Mouse (Mus musculus): ENCODE data around the gene Azin2.

Azin2 gene

DNA sequence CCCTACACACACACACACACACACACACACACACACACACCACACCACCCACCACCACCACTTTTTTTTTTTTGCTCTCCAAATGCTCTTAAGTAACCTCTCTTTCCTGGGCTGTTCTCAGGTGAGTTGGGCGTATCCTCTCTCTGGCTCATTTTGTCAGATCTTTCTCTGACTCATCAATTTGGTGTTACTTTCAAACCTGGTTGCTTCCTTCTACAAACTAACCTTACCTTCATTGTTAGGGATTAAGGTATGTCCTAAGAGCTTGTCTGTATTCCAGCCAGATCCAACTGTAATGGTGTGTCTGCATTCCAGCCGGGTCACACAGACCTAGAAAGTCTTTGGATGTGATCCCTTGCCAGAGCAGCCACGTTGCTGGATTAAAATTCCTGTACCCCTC, 15.0 kb upstream of the Azin2 start:
- DNase-seq (ENCODE audit: low spot score in 2 of 2) = no peak

DNA sequence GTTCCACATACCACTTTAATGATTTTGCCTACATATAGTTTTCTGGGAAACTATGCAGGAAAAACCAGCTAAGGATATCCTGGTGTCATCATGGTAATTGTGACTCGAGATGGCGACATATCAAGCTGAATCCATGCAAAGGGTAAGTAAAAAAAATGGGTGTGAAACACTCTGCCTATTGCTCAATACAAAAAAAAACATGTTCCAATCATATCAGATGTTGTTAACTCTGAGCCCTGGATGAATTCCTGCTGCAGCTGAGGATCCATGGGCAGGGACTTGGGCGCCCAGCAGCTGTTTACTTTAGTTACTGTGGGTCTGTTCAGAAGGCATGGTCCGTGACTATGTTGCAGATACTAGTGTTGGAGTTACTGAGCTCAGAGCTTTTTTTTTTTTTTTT, 14.3 kb upstream of the Azin2 start:
- DNase-seq (ENCODE audit: low spot score in 2 of 2) = no peak

DNA sequence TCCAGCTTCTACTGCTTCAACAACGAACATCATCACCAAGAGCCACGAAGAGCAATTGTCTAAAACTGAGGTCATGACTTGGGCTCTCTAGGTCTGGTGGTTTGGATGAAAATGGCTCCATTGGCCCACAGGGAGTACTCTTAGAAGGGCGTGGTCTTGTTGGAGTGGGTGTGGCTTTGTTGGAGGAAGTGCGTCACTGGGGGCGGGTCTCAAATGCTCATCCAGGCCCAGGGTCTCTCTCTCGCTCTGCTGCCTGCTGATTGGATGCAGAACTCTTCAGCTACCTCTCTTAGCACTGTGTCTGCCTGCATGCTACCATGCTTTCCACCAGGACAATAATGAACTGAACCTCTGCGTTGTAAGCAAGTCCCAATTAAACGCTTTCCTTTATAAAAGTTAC, 12.4 kb upstream of the Azin2 start:
- DNase-seq (ENCODE audit: low spot score in 2 of 2) = no peak

- peak; percentile 61 to 63 for DNase-seq (ENCODE audit: low spot score in 2 of 2)
These were observed 8.9 kb upstream of the Azin2 start for GRCm38 (mm10) chr4:128971065-128971694.

GRCm38 (mm10) chr4:128970417-128970807, 8.2 kb upstream of the Azin2 start:
- no peak for DNase-seq (ENCODE audit: low spot score in 2 of 2)

DNA sequence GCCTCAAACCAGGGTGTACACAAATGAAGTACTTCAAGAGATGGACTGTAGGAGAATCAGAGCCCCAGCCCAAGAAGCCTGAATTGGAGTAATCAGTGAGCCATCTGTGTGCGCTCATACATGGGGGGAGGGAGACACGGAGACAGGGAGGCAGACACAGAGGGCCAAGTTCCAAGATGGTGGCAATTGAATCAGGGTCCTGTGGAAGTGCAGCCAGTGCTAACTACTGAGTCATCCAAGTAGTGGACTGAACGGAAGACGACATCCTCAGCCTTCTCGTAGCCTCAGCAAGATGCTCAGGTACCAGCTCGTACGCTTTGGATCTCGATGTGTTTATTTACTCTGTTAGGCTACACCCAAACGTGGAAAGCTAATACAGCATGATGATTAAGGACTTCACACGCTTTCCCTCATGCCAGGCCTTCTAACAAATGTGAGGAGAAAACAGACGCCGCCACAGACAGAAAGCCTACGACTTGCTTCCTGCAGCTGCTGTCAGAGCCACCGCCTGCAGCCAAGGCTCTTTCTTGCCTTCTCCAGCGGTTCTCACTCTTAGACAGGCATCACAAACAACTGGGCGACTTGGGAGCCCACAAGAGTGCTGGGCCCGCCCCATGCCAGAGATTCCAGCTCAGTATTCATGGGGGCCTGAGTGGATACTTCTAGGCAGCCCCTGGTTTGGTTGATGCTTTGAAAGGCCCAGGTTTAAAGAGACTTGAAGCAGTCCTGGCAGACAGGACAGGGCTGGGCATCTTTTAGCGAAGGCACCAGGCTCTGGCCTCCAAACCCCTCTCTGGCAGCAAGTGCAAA, 7.6 kb upstream of the Azin2 start:
- DNase-seq (ENCODE audit: low spot score in 2 of 2) = no peak

GRCm38 (mm10) chr4:128969081-128969480, 6.8 kb upstream of the Azin2 start:
- DNase-seq (ENCODE audit: low spot score in 2 of 2) = no peak

GRCm38 (mm10) chr4:128966751-128967150, 4.5 kb upstream of the Azin2 start:
- no peak for DNase-seq (ENCODE audit: low spot score in 2 of 2)

DNA sequence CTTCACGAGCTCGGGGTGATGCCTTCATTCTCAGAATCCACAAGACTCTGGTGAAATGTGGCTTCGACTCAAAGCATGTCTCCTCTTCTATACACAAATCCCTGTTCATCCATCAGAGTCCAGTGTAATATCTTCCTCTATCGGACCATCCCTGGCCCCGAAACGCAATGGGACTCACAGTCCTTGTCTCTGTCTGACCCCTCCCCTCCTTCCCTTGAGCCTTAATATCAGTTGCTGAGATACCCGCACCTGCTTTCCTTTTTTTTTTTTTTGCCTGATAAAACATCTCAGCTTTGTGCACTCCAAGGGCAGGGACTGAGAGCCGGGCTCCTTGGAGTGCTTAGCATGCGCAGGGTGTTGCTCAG, 666 bp upstream of the Azin2 start:
- DNase-seq (ENCODE audit: low spot score in 2 of 2) = no peak

GRCm38 (mm10) chr4:128961301-128962028, 777 bp downstream of the Azin2 start:
- DNase-seq (ENCODE audit: low spot score in 2 of 2) = no peak

- no peak for DNase-seq (ENCODE audit: low spot score in 2 of 2)
These were observed 2.6 kb downstream of the Azin2 start for GRCm38 (mm10) chr4:128959676-128960075.

DNA sequence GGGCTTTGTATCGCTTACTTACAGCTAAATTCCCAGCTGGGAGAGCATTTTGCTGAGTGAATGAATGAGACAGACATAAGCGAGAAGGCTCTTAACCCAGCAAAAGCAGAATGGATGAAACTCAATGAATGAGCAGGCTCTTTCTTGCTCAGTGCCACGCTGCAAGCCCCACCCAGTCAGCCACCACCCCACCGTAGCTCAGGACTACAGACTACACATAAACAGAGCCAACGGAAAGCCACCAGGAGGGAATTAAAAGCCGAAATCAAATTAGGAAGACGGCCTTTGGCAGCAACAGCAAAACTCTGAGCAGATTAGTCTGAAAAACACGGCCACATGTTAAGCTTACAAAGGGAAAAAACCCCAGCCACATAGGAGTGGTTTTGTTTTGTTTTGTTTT, 3.4 kb downstream of the Azin2 start:
- no peak for DNase-seq (ENCODE audit: low spot score in 2 of 2)

DNA sequence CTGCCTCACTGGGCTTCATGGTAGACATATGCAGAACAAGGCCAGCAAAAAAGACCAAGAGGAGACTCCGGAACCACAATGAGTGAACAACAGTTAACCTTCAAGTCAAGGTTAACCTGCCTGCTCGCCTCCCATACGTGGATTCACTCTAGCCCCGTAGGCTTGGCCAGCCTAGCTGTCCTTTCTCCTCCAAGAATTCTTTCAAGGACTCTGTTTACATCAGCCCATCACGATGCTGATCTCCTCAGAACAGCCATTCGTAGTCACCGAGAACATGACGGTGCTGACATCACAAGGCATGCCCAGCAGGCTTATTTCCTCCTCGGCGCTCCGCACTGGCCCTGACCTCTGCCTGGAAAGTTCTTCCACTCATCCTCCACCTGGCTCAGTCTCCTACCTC, 4.1 kb downstream of the Azin2 start:
- no peak for DNase-seq (ENCODE audit: low spot score in 2 of 2)

DNA sequence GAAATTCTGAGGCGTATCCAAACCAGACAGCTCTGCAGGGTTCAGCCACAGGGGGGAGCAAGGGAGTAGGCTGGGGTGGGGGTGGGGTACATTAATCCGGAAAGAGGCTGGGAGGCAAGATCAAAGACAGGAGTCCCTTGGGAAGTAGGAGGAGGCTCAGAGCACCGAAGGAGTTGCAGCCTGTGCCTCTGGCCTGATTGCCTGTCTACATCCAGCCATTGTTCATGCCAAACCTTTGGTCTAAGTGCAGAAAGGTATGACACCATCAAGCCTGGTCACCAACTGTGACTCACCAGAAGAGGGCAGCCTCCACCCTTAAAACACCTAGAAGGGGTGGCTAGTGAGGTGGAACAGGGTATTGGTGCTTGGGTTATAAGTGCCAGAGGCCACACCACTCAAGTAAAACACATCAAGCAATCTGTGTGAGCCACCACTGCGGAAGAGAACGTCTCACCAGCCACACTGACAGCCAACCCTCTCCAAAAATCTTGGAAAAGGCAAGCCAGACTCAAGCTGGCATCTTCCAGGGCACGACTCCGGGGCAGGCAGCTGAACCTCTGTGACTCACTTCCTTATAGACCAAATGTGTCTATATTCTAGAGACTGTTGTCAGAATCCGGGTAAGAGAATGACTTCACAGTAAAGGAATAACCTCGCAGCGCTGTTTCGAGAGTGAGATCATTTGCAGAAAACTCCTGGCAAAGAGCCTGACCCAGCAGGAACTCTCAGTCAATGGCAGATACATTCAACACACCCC, 4.9 kb downstream of the Azin2 start:
- no peak for DNase-seq (ENCODE audit: low spot score in 2 of 2)

DNA sequence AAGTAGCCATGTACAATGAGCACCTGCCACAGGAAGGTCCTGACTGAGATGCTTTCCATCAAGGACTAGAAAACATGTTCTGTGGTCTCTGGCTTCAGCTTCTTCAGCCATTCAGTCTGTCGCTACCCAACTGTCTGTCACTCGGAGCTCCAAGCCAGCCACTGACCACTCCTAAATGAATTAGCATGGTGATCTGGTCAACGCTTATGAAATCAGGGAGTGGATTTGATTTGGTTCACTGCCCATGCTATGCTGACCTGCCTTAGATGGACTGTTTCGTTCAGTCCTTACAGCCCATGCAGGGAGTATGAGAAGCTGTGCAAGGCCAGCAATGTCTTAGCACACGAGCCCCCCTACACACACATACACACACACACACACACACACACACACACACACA, 8.4 kb downstream of the Azin2 start:
- no peak for DNase-seq (ENCODE audit: low spot score in 2 of 2)

DNA sequence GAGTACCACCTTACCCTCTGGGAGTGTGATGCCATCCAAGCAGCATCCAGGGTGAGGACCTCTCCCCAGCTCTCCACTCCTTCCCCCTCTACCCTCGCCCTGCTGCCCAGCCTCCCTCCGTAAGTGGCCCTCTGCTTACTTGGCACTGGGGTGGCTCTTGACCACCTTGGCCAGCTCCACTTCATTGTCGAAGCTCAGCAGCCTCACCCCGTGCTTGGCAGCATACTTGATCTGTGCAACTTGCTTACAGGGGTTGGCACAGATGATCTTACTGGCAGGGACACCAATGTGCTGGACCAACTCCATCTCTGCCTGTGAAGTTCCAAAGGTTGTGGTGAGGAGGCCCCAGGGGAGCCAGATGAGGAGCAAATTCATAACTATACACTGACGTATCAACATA, 11.8 kb downstream of the Azin2 start:
- DNase-seq (ENCODE audit: low spot score in 2 of 2) = no peak

DNA sequence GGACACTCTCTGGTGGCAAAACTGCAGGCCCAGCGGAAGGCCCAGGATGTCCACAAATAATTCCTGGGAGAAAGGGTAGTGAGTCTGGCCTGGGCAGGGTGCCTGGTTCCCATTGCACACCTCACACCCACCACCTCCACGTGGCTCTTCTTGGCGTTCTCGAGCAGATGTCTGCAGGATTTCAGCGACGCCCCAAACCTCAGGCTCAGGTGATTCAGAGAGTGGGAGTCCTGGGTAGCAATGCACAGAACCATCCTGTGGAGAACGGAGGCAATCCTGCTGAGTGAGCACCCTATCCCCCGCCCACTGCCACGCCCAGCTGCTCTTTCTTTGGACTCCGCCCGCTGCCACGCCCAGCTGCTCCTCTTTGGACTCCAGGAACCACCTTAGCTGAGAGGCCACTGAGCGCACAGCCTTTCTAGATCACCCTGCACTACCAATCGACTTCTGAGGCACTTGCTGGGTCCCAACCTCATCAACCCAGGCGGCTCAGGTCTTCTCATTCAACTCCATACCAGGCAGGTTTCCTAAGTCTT, 12.7 kb downstream of the Azin2 start:
- DNase-seq (ENCODE audit: low spot score in 2 of 2) = no peak

DNA sequence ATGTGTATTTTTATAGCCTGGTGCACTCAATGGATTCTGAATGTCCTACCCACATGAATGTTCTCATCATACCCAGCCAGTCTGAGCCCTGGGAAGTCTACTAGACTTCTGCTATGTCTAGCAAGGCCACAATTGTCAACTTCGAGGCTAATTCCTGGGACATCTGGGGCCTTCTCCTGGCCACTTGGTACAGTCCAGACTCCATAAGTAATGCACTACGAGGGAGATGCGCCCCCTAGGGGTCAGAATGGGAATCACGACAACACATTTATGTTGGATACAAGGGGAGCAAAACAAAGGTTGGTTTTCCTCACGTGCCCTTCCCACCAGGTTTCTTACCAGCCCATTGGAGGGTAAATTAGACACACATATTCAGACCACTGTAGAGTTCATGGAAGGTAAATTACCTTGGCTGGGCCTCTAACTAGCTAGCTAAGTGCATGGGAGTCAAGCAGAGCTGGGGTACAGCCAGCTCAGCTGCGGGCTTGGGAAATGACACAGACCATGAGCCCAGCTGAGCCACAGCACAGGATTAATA, 14.0 kb downstream of the Azin2 start:
- no peak for DNase-seq (ENCODE audit: low spot score in 2 of 2)

DNA sequence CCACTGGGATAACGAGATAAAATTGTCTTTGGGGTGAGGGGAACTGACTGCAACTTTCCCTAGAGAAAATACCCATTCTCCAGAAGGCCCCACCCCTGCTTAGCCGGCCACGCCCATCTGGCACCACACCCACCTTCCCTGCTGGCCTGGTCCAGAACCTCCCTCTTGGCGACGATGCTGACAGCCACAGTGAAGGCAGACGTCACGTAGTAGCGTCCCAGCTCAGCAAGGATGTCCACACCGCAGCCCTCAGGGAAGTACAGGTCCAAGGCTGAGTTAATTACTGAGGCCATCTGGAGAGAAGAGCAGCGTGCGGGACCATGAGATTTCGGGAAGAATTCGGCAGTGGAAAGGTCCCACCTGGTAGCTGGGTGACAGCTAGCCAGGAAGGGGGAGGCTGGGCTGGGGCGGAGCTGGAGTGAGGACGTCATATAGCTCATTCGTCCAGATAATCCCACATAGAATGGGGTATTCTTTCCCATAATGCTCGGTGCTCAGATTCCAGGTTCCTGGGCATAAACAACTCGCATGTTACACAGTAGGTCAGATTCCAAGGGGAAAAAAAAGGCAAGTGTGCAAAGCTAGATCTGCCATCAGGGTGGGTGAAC, 14.8 kb downstream of the Azin2 start:
- no peak for DNase-seq (ENCODE audit: low spot score in 2 of 2)

DNA sequence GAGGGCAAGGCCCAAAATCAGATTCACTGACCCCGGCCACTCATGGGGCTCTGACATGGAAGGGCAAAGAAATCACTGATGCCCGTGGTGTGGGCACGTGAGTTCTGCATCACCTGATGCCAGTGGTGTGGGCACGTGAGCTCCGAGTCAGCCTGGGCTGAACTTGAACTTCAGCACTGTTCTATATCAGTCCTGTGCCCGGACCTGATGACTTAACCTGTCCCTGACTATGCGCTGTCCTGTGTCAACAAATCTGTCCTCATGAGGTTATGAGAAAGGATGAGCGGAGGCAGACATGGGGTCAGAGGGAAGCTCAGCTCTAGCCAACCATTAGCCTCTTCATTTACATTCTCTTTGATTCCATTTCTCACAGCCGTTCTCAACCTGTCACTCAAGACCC, 15.5 kb downstream of the Azin2 start:
- no peak for DNase-seq (ENCODE audit: low spot score in 2 of 2)

GRCm38 (mm10) chr4:128942346-128942745, 19.9 kb downstream of the Azin2 start:
- DNase-seq (ENCODE audit: low spot score in 2 of 2) = no peak

Data from frontal cortex, postnatal 25 days (tissue).